Mouse (Mus musculus): Measurements from ENCODE around the gene Thg1l.

Gene Thg1l

DNA sequence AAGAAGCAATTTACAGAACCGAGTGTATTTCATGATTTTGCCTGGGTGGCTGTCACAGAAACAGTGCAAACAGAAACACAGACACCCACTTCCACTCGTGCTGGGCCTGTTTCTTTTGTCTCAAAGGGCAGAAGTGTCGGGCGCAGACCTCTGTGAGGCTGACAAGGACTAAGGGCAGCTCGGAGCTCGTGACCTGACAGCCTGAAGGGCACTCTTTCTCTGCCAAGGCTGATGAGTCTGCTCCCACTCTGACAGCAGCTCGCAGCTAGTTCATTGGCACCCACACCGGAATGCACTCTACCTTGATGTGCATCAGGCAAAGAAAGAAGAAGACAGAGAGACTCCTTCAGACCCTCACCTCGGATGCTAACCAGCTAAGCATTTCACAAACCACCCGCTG lies 25.8 kb downstream of the Thg1l start:
- DNase-seq (ENCODE audit: extremely low read depth, low read depth) = no peak

GRCm38 (mm10) chr11:45927456-45927855 lies 27.8 kb downstream of the Thg1l start:
- DNase-seq (ENCODE audit: extremely low read depth, low read depth) = no peak

GRCm38 (mm10) chr11:45926640-45927082 lies 28.6 kb downstream of the Thg1l start:
- DNase-seq (ENCODE audit: extremely low read depth, low read depth) = peak; percentile 76

GRCm38 (mm10) chr11:45925436-45925835 lies 29.9 kb downstream of the Thg1l start:
- DNase-seq (ENCODE audit: extremely low read depth, low read depth) = no peak

DNA sequence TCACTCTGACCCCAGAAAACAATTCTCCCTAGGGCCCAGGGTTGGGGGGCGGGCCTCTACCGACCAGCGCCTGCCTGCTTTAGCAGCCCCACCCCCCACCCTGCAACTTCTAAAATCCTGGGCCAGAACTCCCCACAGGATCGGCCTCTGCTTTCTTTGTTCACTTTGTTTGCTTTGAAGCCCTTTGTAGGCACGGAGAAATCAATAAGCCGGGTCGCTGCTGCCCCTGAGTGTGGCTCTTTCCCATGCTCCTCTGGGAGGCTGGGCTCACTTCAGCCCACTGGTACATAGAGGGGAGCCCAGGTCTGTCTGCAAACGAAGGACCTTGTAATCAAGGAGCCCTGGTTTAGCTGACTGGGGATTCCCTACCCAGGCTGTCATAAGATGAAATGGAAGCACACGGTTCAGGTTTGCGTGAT lies 33.8 kb downstream of the Thg1l start:
- DNase-seq (ENCODE audit: extremely low read depth, low read depth) = no peak

DNA sequence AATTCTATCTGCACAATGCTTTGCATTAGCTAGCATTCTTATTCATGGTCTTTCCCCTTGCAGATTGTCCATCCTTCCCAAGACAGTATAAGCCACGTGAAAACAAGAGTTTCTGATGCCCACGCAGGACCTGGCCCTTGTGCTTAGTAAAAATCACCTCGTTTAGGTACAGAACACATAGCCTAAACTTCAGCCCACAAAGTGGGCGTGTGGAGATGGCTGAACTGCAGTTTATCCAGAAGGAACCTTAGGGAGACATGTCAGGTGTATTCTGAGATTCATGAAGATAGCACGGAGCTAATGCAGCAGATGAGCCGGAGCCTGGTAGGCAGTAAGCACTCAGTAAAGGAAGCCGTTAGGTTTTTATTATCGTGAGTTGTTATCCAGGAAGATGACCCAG lies 34.3 kb downstream of the Thg1l start:
- DNase-seq (ENCODE audit: extremely low read depth, low read depth) = no peak

- no peak for DNase-seq (ENCODE audit: extremely low read depth, low read depth)
These were observed 36.5 kb downstream of the Thg1l start for GRCm38 (mm10) chr11:45918836-45919235.

- DNase-seq (ENCODE audit: extremely low read depth, low read depth) = no peak
These were observed 37.3 kb downstream of the Thg1l start for GRCm38 (mm10) chr11:45918018-45918417.

GRCm38 (mm10) chr11:45916196-45916595 lies 39.1 kb downstream of the Thg1l start:
- no peak for DNase-seq (ENCODE audit: extremely low read depth, low read depth)

DNA sequence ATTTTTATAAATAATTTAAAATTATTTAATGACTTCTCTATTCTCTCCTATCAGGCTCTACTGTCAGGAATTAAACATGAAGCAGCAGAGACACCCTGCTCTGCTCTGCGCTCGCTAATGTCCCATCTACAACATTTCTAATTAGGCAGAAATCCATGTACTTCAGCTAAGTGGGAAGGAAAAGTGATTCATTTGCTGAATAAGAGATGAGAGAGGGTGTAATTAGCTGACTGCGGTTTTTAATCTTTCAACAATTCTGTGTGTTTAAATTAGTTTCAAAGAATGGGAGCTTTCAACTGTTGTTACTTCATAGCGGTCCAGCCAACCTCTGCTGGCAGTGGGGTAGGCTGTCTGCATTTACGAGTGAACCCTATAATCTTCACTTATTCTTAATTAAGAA lies 44.6 kb downstream of the Thg1l start:
- DNase-seq (ENCODE audit: extremely low read depth, low read depth) = no peak

- DNase-seq (ENCODE audit: extremely low read depth, low read depth) = no peak
These were observed 46.4 kb downstream of the Thg1l start for GRCm38 (mm10) chr11:45908894-45909293.

- no peak for DNase-seq (ENCODE audit: extremely low read depth, low read depth)
These were observed 47.2 kb downstream of the Thg1l start for GRCm38 (mm10) chr11:45908070-45908469.

DNA sequence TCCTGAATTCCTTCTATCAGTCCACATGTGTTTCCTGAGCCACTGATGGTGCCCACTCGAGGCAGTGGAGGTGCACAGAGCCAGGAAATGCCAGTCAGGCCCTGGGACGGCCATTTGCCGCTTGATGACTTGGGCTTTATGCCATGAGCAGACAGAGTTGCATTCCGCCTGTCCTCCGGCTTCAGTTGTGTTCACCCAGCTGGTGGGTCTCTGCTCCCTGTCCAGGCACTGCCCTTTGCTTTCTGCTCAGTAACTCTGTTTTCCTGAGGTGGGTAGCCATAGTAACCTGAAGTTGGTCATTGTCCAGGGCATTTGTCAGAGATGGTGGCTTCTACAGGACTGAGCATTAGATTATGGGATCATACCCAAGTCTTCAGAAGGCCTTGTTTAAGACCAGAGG lies 48.0 kb downstream of the Thg1l start:
- no peak for DNase-seq (ENCODE audit: extremely low read depth, low read depth)

DNA sequence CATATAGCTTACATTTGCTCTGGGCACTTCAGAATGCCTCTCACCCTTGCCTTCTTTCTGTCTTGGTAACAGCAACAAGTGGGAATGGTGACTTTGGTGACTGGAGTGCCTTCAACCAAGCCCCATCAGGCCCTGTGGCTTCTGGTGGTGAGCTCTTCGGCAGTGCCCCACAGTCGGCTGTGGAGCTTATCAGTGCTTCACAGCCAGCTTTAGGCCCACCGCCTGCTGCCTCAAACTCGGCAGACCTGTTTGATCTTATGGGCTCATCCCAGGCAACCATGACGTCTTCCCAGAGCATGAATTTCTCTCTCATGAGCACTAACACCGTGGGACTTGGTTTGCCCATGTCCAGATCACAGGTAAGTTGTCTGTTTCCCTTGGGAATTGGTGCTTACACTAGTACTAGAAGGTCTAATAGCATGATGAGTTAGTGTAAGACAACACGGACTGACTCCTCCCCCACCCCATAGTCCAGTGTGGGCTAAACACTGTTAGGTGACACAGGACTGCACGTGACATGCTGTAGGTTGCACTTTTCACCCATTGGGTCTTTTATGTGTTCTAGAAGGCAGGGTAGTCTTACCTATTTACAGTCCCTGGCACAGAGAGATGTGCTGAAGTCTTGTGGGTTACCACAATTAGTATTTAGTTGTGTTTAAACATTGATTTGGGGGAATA lies 49.0 kb downstream of the Thg1l start:
- peak; percentile 26 for DNase-seq (ENCODE audit: extremely low read depth, low read depth)

GRCm38 (mm10) chr11:45900233-45901015 lies 54.9 kb downstream of the Thg1l start:
- no peak for DNase-seq (ENCODE audit: extremely low read depth, low read depth)

DNA sequence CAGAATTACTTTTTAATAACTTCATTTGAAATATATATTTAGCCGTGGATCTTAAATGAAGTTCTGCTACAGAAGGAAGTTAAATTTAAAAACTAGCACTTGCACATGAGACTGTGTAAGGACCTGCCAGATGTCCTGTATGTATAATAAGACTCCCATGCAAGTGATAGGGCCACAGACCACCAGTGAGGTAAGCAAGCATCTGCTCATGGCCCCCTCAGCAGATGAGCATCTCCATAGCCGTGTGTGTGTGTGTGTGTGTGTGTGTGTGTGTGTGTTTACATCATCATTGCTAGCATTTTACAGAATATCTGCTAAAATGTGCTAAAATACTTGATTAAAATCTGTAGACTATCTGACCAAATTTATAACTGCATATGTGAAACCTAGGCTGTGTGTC lies 57.9 kb downstream of the Thg1l start:
- no peak for DNase-seq (ENCODE audit: extremely low read depth, low read depth)

Data from MEL-GATA-1-ER (cell line).